Mouse (Mus musculus): ENCODE results near the gene Dnajc30.
"Not testable (repeated sequence)": the region's sequence is repeated elsewhere in the genome, so short reads cannot be mapped to it uniquely, and the experiment has no call there.

DNA sequence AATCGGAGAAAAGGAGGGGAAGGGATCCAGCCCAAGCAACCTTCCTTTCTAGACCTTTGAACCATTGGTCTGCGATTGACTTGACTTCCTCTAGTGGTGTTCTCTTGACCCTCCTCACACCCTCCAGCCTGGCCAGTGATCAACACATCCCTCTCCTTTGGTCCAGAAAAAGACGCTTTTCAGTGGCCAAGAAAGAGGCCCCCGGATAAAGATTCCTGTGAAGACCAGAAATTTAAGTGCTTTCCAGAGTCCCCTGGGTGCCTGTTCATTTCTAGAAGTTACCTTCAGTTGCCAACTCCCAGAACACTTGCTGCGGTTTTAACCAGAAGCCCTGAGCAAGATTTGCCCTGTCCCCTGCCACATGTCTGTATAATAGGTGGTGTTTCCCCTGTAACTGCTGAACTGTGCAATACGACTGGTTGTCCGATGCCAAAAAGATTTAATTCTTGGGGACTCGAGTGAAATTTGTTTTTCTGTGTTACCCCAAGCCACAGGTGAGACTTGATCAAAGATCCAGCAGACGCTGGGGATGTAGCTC lies 976 bp downstream of the Dnajc30 start, which contains the start of gene Bud23:
- not testable (repeated sequence) for TF ChIP-seq FLI1 (IDR thresholded peaks at IDR 0.05; ENCODE audit: low read length); GATA1 (IDR thresholded peaks at IDR 0.05; ENCODE audit: borderline replicate concordance, low read length)
